Mouse (Mus musculus): ENCODE results near the gene A4gnt. TPM values are rescaled to one million over a fixed set of nuclear protein-coding genes. Genes with fewer than 3 reads are reported as not detected.

The A4gnt gene
- 20.9 TPM for polyA plus RNA-seq (2014; fragmentation: Illumina TruSeq; extraction: RNeasy Lipid Tissue Mini Kit (QIAGEN cat#74804); ENCODE audit: low read depth, low replicate concordance)

DNA sequence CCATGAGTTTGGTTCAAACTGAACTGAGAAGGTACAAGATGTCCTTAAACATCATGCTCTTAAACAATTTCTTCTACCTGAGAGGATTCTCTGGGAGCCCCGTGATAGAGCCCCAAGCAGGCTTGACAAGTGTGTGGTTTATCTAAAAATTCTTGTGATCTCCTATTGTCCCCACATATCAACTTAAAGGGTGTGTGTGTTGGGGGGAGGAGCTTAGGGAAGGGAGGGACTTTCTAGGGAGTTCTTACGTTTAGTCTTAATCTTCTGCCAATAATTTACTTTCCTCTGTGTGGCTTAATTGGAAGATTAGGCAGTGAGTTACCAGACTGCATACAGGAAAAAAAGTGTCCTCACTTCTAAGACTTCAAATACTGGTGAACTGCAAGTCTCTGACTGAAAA, at the start of gene A4gnt:
Gene A4gnt, plus strand, starts transcription at position 301 of the 400 bp plus-strand sequence.

GRCm38 (mm10) chr9:99568347-99569070, 43.8 kb upstream of the A4gnt start, which contains the start of gene Armc8:
Gene Armc8 (minus strand): TSS chr9:99568899.

DNA sequence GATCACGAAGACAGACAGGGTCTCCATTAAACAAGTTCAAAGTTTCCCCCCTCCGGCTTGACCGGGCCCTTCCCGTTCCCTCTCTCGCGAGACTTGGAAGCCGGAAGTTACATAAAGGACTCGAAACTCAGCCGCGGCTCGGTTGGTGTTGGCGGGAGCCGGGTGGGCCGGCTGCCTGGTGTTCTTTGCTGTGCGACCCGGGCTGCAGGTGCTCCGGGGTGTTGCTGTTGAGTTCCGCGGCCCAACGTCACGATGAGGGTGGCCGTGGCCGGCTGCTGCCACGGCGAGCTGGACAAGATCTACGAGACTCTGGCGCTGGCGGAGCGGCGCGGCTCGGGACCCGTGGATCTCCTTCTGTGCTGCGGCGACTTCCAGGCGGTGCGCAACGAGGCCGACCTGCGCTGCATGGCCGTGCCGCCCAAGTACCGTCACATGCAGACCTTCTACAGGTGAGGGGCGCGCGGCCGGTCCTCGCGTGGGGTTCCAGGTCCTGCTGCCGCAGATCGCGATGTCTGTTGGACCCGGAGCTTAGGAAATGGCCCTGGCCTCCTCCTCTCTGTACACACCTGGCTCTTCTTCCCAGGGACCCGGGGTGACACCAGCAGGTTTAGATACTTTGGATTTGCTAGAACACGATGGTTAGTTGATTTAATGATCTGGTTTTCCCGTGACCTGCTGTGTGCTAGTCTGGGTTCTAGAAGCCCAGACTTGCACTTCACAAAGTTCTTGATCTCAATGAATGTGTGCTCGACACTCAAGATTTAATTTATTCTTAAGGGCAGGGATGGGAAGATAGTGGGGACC, 36.4 kb upstream of the A4gnt start, which contains the start of gene Dbr1:
Gene Dbr1, plus strand, starts transcription at position 123 of the 804 bp plus-strand sequence.

GRCm38 (mm10) chr9:99629281-99630011, 17.1 kb downstream of the A4gnt start, which contains the start of gene Dzip1l:
Gene Dzip1l (plus strand): TSS chr9:99629496.

Other genes starting within 250 kb of the A4gnt start
- 2.3 TPM for gene Mras, start 175.1 kb upstream of the A4gnt start, polyA plus RNA-seq (2014; fragmentation: Illumina TruSeq; extraction: RNeasy Lipid Tissue Mini Kit (QIAGEN cat#74804); ENCODE audit: low read depth, low replicate concordance)
- not detected for gene Nme9, start 161.0 kb upstream of the A4gnt start, polyA plus RNA-seq (2014; fragmentation: Illumina TruSeq; extraction: RNeasy Lipid Tissue Mini Kit (QIAGEN cat#74804); ENCODE audit: low read depth, low replicate concordance)
- gene Armc8, start 43.6 kb upstream of the A4gnt start, polyA plus RNA-seq (2014; fragmentation: Illumina TruSeq; extraction: RNeasy Lipid Tissue Mini Kit (QIAGEN cat#74804); ENCODE audit: low read depth, low replicate concordance) = 46.8 TPM
- gene Dbr1, start 36.7 kb upstream of the A4gnt start, polyA plus RNA-seq (2014; fragmentation: Illumina TruSeq; extraction: RNeasy Lipid Tissue Mini Kit (QIAGEN cat#74804); ENCODE audit: low read depth, low replicate concordance) = 18.9 TPM
- 1.5 TPM for gene Dzip1l, start 17.0 kb downstream of the A4gnt start, polyA plus RNA-seq (2014; fragmentation: Illumina TruSeq; extraction: RNeasy Lipid Tissue Mini Kit (QIAGEN cat#74804); ENCODE audit: low read depth, low replicate concordance)
- not detected for gene Cldn18, start 104.8 kb downstream of the A4gnt start, polyA plus RNA-seq (2014; fragmentation: Illumina TruSeq; extraction: RNeasy Lipid Tissue Mini Kit (QIAGEN cat#74804); ENCODE audit: low read depth, low replicate concordance)

Measured in sigmoid colon, adult 10 weeks (tissue).